Mouse (Mus musculus): Measurements from ENCODE around the gene Rtn4rl2.

DNA sequence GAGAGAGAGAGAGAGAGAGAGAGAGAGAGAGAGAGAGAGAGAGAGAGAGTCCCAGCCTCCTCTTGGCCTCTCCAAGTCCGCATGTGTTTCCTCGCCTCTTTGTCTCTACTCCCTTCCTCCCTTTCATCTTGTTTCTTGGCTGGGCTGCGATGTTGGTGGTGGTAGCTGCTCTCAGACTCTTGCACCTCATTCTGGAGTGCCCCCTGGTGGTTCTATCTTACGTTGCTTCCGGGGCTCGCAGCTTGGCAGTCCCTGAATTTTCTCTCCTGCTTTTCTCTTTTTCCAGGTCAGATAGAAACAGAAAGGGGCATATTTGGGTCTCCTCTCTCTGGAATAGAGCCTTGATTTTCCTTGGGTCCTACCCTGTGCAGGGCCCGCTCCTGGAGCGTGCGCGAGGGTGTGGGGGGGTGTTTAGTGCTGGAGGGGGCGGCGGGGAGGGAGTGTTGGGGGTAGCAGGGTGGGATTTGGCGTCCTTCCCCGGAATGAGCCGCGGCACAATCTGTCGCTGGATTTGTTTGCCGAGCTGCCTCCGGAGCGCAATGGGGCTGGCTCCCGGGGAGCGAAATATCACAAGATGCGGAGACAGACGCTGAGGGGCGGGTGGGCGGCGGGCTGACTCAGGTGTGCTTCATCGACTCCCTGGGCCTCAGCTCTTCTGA lies 2.3 kb upstream of the Rtn4rl2 start:
- TF ChIP-seq CTCF (IDR thresholded peaks at IDR 0.05) (peak; percentile 81), EP300 (IDR thresholded peaks at IDR 0.05; ENCODE audit: insufficient read depth, low read depth, low read length) (peak; percentile 70)

Data from heart, adult 2 months (tissue).